Mouse (Mus musculus) limb, embryonic 13.5 days (tissue): Measurements from ENCODE around the gene Irx3. TPM values are rescaled to one million over a fixed set of nuclear protein-coding genes. Genes with fewer than 3 reads are reported as not detected.

Experiments
- ATAC-seq: fragments of 200-750 bp; cut with Nextera tagmentation; 2 replicates; pipeline ENCODE4 v1.8.0; 2017; ENCODE audit warnings: low read depth, moderate number of reproducible peaks, moderate TSS enrichment; ENCODE audit not compliant: low FRiP score
- H3K27ac ChIP-seq: fragments of 300-500 bp; sonication (generic); 2 replicates; pipeline ENCODE4 v1.5.1; 2015; ENCODE audit warnings: inconsistent platforms, mild to moderate bottlenecking, moderate library complexity
- H3K27me3 ChIP-seq: fragments of 300-500 bp; sonication (generic); 2 replicates; pipeline ENCODE4 v1.6.1; 2015; ENCODE audit warnings: mild to moderate bottlenecking, inconsistent platforms
- H3K36me3 ChIP-seq: fragments of 300-500 bp; sonication (generic); 2 replicates; pipeline ENCODE4 v1.6.1; 2015; ENCODE audit warnings: inconsistent platforms, mild to moderate bottlenecking, moderate library complexity
- H3K4me1 ChIP-seq: fragments of 300-500 bp; sonication (generic); 2 replicates; pipeline ENCODE4 v1.6.1; 2015; ENCODE audit warnings: inconsistent platforms
- H3K4me2 ChIP-seq: fragments of 300-500 bp; sonication (generic); replicated peaks from 2 replicates; pipeline ENCODE4 v1.6.1; 2015; ENCODE audit warnings: inconsistent platforms, mild to moderate bottlenecking, moderate library complexity
- H3K4me3 ChIP-seq: fragments of 300-500 bp; sonication (generic); 2 replicates; pipeline ENCODE4 v1.5.1; 2015; ENCODE audit warnings: moderate library complexity, mild to moderate bottlenecking, inconsistent platforms
- H3K9ac ChIP-seq: fragments of 300-500 bp; sonication (generic); 2 replicates; pipeline ENCODE4 v1.6.1; 2015; ENCODE audit warnings: mild to moderate bottlenecking, inconsistent platforms
- H3K9me3 ChIP-seq: fragments of 300-500 bp; sonication (generic); 2 replicates; pipeline ENCODE4 v1.6.1; 2016; ENCODE audit warnings: inconsistent platforms
- WGBS: fragments of 180-500 bp; shearing (Covaris S2); methylation state at CpG from one replicate; pipeline ENCODE4 v1.1.7; 2015; 5-methylcytosine and 5-hydroxymethylcytosine counted together
- polyA plus RNA-seq: library from polyadenylated mRNA; unstranded; fragments of >200 nt; fragmentation: Nextera tagmentation; extraction: Ambion mirVana; gene quantifications from 2 replicates; pipeline ENCODE4 v1.2.1, GENCODE M21; 2015

The Irx3 gene
- polyA plus RNA-seq, 1 experiment from 2014 or later: 12.1 TPM

DNA sequence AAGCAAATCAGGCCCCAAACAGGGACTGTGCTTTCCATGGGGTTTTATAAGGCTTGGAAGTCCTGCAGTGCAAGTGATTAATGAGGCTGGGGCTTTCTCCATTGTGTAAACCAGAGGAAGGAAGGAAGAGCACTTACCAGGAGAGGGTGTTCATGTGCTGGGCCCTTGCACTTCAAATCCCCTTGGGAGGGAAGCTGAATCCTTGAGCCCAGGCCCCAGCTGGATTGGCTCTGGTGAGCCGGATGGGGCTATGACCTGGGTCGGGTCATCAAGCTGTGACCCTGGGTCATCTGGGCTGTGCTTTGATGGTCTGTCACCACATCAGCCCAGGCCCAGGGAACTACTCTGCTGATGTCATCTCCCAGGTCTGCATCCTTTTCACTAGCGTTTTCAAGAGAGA is 16.9 kb upstream of the Irx3 start:
- Histone ChIP-seq H3K27me3 (peaks cover 94% of the 10 kb centered on the region), H3K4me2 (no peak overlapping the region), H3K4me3 (no peak overlapping the region), H3K27ac (no peak overlapping the region), H3K4me1 (no peaks in the 10 kb centered on the region), H3K9me3 (no peaks in the 10 kb centered on the region), H3K36me3 (no peaks in the 10 kb centered on the region), H3K9ac (no peak overlapping the region)
- WGBS: 11% methylated on average over 3 of the region's 3 CpGs
- no peak for ATAC-seq

DNA sequence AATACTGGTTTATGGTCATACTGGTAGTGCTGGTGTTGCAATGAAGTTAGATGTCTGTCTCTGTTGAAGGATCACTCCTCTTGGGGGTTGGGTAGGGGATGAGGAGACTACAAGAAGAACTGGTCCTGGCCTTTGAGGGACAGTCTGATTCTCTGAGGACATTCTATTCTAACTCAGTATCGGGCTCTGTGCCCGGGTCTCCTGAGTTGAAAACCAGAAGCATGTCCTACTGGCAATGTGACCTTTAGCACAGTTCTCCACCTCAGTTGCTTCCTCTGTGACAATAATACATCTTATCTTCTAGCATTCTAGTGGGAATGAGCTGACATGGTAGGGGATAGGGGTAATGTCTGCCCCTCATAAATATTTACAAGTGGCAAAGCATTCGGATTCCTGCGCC is 12.2 kb upstream of the Irx3 start:
- WGBS: 93% methylated on average over 4 of the region's 4 CpGs
- H3K4me3 ChIP-seq: no peak overlapping the region
- no peak overlapping the region for H3K9ac ChIP-seq
- H3K36me3 ChIP-seq: no peaks in the 10 kb centered on the region
- no peak overlapping the region for H3K27ac ChIP-seq
- H3K4me1 ChIP-seq: no peaks in the 10 kb centered on the region
- H3K4me2 ChIP-seq: no peak overlapping the region
- no peak for ATAC-seq
- H3K27me3 ChIP-seq: peaks cover 96% of the 10 kb centered on the region
- H3K9me3 ChIP-seq: no peaks in the 10 kb centered on the region

DNA sequence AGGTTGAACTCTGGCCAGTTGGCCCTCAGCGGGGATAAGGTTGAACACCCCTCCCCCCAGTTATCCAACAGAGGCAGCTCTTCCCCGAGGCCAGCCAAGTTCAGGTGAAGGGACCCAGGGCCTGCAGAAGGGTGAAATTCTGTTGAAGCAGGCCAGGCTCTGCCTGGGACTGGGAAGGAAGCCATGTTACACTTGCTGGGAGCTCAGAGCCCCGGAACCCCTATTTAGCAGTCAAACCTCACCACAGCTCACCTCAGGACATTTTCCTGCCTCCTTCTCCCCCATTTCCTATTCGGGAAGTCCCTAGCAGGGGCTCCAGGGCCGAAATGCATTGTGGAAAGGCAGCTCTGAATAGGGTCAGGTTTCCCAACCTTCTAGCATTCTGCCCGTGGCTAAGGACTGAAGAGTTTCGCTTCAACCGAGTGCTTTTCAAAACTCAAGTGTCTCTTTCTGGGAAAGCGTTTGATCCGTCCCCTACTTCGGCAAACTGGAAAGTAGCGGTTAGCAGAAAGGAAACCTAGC is 4.9 kb upstream of the Irx3 start:
- peak overlapping the region; percentile 16; the same call in 1 of the 2 replicates for H3K4me3 ChIP-seq
- H3K9me3 ChIP-seq: no peaks in the 10 kb centered on the region
- no peak overlapping the region for H3K9ac ChIP-seq
- WGBS: 8% methylated on average over 12 of the region's 12 CpGs
- no peak for ATAC-seq
- H3K27me3 ChIP-seq: peaks cover 99% of the 10 kb centered on the region
- H3K4me2 ChIP-seq: peak overlapping the region; percentile 58
- H3K4me1 ChIP-seq: peaks cover 32% of the 10 kb centered on the region
- H3K27ac ChIP-seq: no peak overlapping the region
- H3K36me3 ChIP-seq: no peaks in the 10 kb centered on the region

DNA sequence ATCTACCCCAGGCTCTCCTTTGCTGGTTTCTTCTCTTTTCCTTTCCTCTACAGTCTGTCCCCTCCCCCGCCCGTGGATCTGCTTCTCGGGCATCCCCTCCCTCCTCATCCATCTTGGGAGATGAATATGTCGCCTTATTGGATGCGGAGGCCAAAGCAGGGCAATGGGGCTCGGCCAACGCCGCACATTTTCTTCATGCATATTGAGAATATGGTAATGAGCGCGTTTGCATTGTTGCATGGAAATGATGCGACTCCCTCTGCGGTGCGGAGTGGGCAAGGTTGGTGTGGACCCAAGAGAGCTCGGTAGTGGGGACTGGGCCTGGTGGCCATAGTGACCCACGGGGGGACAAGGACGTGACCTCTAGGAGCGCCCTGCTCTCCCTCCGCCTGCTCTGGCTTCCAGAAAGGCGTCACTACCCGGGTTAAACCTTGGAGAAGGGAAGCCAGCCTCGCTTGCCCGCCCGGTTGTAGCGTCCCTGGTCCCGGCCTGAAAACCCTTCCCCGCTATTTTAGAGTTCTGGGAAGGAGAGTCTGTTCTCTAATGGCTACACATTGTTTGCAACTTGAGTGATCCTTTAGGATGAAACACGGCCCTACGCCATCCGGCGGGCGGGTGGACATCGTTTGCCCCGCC is 4.3 kb upstream of the Irx3 start:
- peak overlapping the region; percentile 16 for H3K4me3 ChIP-seq
- peaks cover 37% of the 10 kb centered on the region for H3K4me1 ChIP-seq
- peaks cover 99% of the 10 kb centered on the region for H3K27me3 ChIP-seq
- peak overlapping the region; percentile 58 for H3K4me2 ChIP-seq
- no peak overlapping the region for H3K9ac ChIP-seq
- H3K36me3 ChIP-seq: no peaks in the 10 kb centered on the region
- no peak for ATAC-seq
- 5% methylated on average over 33 of the region's 33 CpGs for WGBS
- H3K27ac ChIP-seq: no peak overlapping the region
- no peaks in the 10 kb centered on the region for H3K9me3 ChIP-seq

- Histone ChIP-seq H3K9ac (peak overlapping the region; percentile 14; the same call in 1 of the 2 replicates), H3K36me3 (no peaks in the 10 kb centered on the region), H3K27me3 (peaks cover 99% of the 10 kb centered on the region), H3K4me1 (peaks cover 47% of the 10 kb centered on the region), H3K4me2 (peak overlapping the region; percentile 58), H3K4me3 (peak overlapping the region; percentile 29), H3K27ac (no peak overlapping the region), H3K9me3 (no peaks in the 10 kb centered on the region)
- WGBS: 2% methylated on average over 32 of the region's 32 CpGs
- ATAC-seq: no peak
Measured at GRCm38 (mm10) chr8:91805254-91805671, 3.4 kb upstream of the Irx3 start.

- Histone ChIP-seq H3K4me3 (peak overlapping the region; percentile 29), H3K4me1 (peaks cover 53% of the 10 kb centered on the region), H3K36me3 (no peaks in the 10 kb centered on the region), H3K4me2 (peak overlapping the region; percentile 58), H3K9ac (no peak overlapping the region), H3K27ac (no peak overlapping the region), H3K9me3 (no peaks in the 10 kb centered on the region), H3K27me3 (peaks cover 99% of the 10 kb centered on the region)
- no peak for ATAC-seq
- WGBS: 4% methylated on average over 36 of the region's 36 CpGs
Measured at GRCm38 (mm10) chr8:91804403-91805253, 2.8 kb upstream of the Irx3 start.

- no peak overlapping the region for H3K27ac ChIP-seq
- 10% methylated on average over 28 of the region's 28 CpGs for WGBS
- peak overlapping the region; percentile 5; the same call in 1 of the 2 replicates for H3K4me3 ChIP-seq
- no peaks in the 10 kb centered on the region for H3K9me3 ChIP-seq
- H3K4me2 ChIP-seq: peak overlapping the region; percentile 25; the same call in 1 of the 2 replicates
- peaks cover 99% of the 10 kb centered on the region for H3K27me3 ChIP-seq
- H3K9ac ChIP-seq: no peak overlapping the region
- ATAC-seq: no peak
- H3K4me1 ChIP-seq: peaks cover 55% of the 10 kb centered on the region
- H3K36me3 ChIP-seq: no peaks in the 10 kb centered on the region
Measured at GRCm38 (mm10) chr8:91803515-91804402, 1.9 kb upstream of the Irx3 start.

GRCm38 (mm10) chr8:91802401-91803322 is 795 bp upstream of the Irx3 start:
- peaks cover 61% of the 10 kb centered on the region for H3K4me1 ChIP-seq
- H3K4me2 ChIP-seq: peak overlapping the region; percentile 83
- peak overlapping the region; percentile 59 for H3K4me3 ChIP-seq
- H3K9me3 ChIP-seq: no peaks in the 10 kb centered on the region
- 3% methylated on average over 29 of the region's 29 CpGs for WGBS
- no peaks in the 10 kb centered on the region for H3K36me3 ChIP-seq
- no peak overlapping the region for H3K9ac ChIP-seq
- H3K27ac ChIP-seq: no peak overlapping the region
- no peak for ATAC-seq
- H3K27me3 ChIP-seq: peaks cover 99% of the 10 kb centered on the region

GRCm38 (mm10) chr8:91801241-91801811 is 541 bp downstream of the Irx3 start:
- Histone ChIP-seq H3K27ac (peak overlapping the region; percentile 75), H3K4me1 (peaks cover 65% of the 10 kb centered on the region), H3K9ac (peak overlapping the region; percentile 74), H3K4me2 (peak overlapping the region; percentile 83), H3K4me3 (peak overlapping the region; percentile 59), H3K36me3 (no peaks in the 10 kb centered on the region), H3K27me3 (peaks cover 99% of the 10 kb centered on the region), H3K9me3 (no peaks in the 10 kb centered on the region)
- under 1% methylated on average over 52 of the region's 57 CpGs for WGBS
- ATAC-seq: peak; percentile 69; the same call in 1 of the 2 replicates

- Histone ChIP-seq H3K9ac (peak overlapping the region; percentile 74), H3K4me2 (peak overlapping the region; percentile 83), H3K9me3 (no peaks in the 10 kb centered on the region), H3K4me3 (peak overlapping the region; percentile 59), H3K27me3 (peaks cover 99% of the 10 kb centered on the region), H3K27ac (peak overlapping the region; percentile 75), H3K4me1 (peaks cover 60% of the 10 kb centered on the region), H3K36me3 (no peaks in the 10 kb centered on the region)
- under 1% methylated on average over 52 of the region's 64 CpGs for WGBS
- no peak for ATAC-seq
Measured at GRCm38 (mm10) chr8:91800523-91801240, 1.2 kb downstream of the Irx3 start.
